Mouse (Mus musculus): ENCODE data around the gene Ccdc125. TPM values are rescaled to one million over a fixed set of nuclear protein-coding genes. Genes with fewer than 3 reads are reported as not detected.

Gene Ccdc125
- total and polyA plus RNA-seq, 3 experiments: 0.13 to 0.59 TPM; not detected in 1

GRCm38 (mm10) chr13:100744036-100744744 is 74.7 kb downstream of the Ccdc125 start, which contains the start of gene Mrps36 (continued):
- peak; percentile 62 for TF ChIP-seq HCFC1 (IDR thresholded peaks at IDR 0.05; ENCODE audit: low read depth, low read length)
- TF ChIP-seq JUND (conservative IDR thresholded peaks at IDR 0.05; ENCODE audit: low read depth, low read length): no peak
- peak; percentile 80; the same call in 1 of the 2 replicates for TF ChIP-seq UBTF (IDR thresholded peaks at IDR 0.05; ENCODE audit: low read depth, low read length)
- TF ChIP-seq EP300 (IDR thresholded peaks at IDR 0.05; ENCODE audit: low read length): no peak
- TF ChIP-seq TBP (conservative IDR thresholded peaks at IDR 0.05; ENCODE audit: low read depth, low read length): peak; percentile 95
- peak; percentile 65 for TF ChIP-seq TCF12 (IDR thresholded peaks at IDR 0.05; ENCODE audit: low read depth, low read length)
- TF ChIP-seq MAZ (IDR thresholded peaks at IDR 0.05; ENCODE audit: low read depth, low read length): peak; percentile 88
- no peak for TF ChIP-seq RAD21 (IDR thresholded peaks at IDR 0.05; ENCODE audit: low read depth, low read length)
- no peak for TF ChIP-seq E2F4 (IDR thresholded peaks at IDR 0.05; ENCODE audit: insufficient replicate concordance, low read depth, low read length)
- peak; percentile 6; the same call in 1 of the 2 replicates for TF ChIP-seq USF1 (IDR thresholded peaks at IDR 0.05; ENCODE audit: low read depth, low read length)
- peak; percentile 85 for TF ChIP-seq ELF1 (IDR thresholded peaks at IDR 0.05; ENCODE audit: low read depth, low read length)
- TF ChIP-seq JUN (IDR thresholded peaks at IDR 0.05; ENCODE audit: insufficient read depth, low read depth, low read length): no peak
- TF ChIP-seq MXI1 (IDR thresholded peaks at IDR 0.05; ENCODE audit: low read depth, low read length): peak; percentile 82

GRCm38 (mm10) chr13:100746090-100746489 is 76.6 kb downstream of the Ccdc125 start:
- dilution Hi-C loops (cut with MboI; ENCODE audit: extremely low pct_ligation_motif_present, extremely low pct_unique_long_range_greater_than_20kb, low sequenced_read_pairs) (no loop called here), in situ Hi-C loops (cut with MboI; ENCODE audit: low pct_ligation_motif_present, low pct_unique_long_range_greater_than_20kb, low sequenced_read_pairs) (no loop called here)
- Histone ChIP-seq H3K4me1 (ENCODE audit: control insufficient read depth in 1 of 2, insufficient read depth in 2 of 2) (peaks cover 8 to 33% of the 10 kb centered on the region in 2 experiments), H3K79me2 (replicated peaks; ENCODE audit: control insufficient read depth, extremely low read depth, insufficient read depth, poor library complexity, severe bottlenecking) (peaks cover 19% of the 10 kb centered on the region), H3K27me3 (replicated peaks) (no peaks in the 10 kb centered on the region), H3K4me3 (replicated peaks in 1 of 3; ENCODE audit: low read depth in 2 of 3, low read length in 2 of 3, poor library complexity in 1 of 3) (no peak overlapping the region), H3K36me3 (replicated peaks in 1 of 2; ENCODE audit: control insufficient read depth in 1 of 2, insufficient read depth in 1 of 2, low read length in 1 of 2) (peaks cover 0 to 4% of the 10 kb centered on the region in 2 experiments), H3K9me3 (replicated peaks; ENCODE audit: low read length) (no peaks in the 10 kb centered on the region), H3K4me2 (ENCODE audit: insufficient read depth, low read depth, poor library complexity, severe bottlenecking) (no peak overlapping the region), H3K9ac (ENCODE audit: insufficient read depth, low read depth) (no peak overlapping the region), H3K27ac (ENCODE audit: insufficient read depth, low read depth) (no peak overlapping the region)
- no peak for TF ChIP-seq TBP (conservative IDR thresholded peaks at IDR 0.05; ENCODE audit: low read depth, low read length)
- TF ChIP-seq IRF4 (IDR thresholded peaks at IDR 0.05; ENCODE audit: low read depth, low read length): no peak
- no peak for TF ChIP-seq BHLHE40 (IDR thresholded peaks at IDR 0.05; ENCODE audit: low read depth, low read length)
- TF ChIP-seq CHD2 (IDR thresholded peaks at IDR 0.05; ENCODE audit: low read length): no peak
- TF ChIP-seq USF1 (IDR thresholded peaks at IDR 0.05; ENCODE audit: low read depth, low read length): no peak
- TF ChIP-seq MXI1 (IDR thresholded peaks at IDR 0.05; ENCODE audit: low read depth, low read length): no peak
- no peak for TF ChIP-seq NRF1 (IDR thresholded peaks at IDR 0.05; ENCODE audit: low read depth, low read length)
- TF ChIP-seq MEF2A (IDR thresholded peaks at IDR 0.05; ENCODE audit: borderline replicate concordance, low read depth, low read length): no peak
- no peak for TF ChIP-seq POLR2AphosphoS2 (IDR thresholded peaks at IDR 0.05; ENCODE audit: low read depth, low read length)
- TF ChIP-seq ZMIZ1 (IDR thresholded peaks at IDR 0.05; ENCODE audit: low read depth, low read length): no peak
- no peak for TF ChIP-seq ELF1 (IDR thresholded peaks at IDR 0.05; ENCODE audit: low read depth, low read length)
- TF ChIP-seq NELFE (IDR thresholded peaks at IDR 0.05; ENCODE audit: low read depth, low read length): no peak
- TF ChIP-seq ETS1 (conservative IDR thresholded peaks at IDR 0.05; ENCODE audit: low read depth, low read length): no peak
- no peak for TF ChIP-seq KAT2A (IDR thresholded peaks at IDR 0.05; ENCODE audit: insufficient replicate concordance, low read length)
- no peak for TF ChIP-seq SMC3 (IDR thresholded peaks at IDR 0.05; ENCODE audit: low read depth, low read length)
- TF ChIP-seq ZKSCAN1 (IDR thresholded peaks at IDR 0.05; ENCODE audit: borderline replicate concordance, low read depth, low read length): no peak
- TF ChIP-seq ZNF384 (IDR thresholded peaks at IDR 0.05; ENCODE audit: low read depth, low read length): no peak
- TF ChIP-seq UBTF (IDR thresholded peaks at IDR 0.05; ENCODE audit: low read depth, low read length): no peak
- no peak for TF ChIP-seq HCFC1 (IDR thresholded peaks at IDR 0.05; ENCODE audit: low read depth, low read length)
- TF ChIP-seq MYC (IDR thresholded peaks at IDR 0.05; ENCODE audit: low read depth, low read length): no peak
- DNase-seq (ENCODE audit: extremely low read depth): no peak

Data from CH12.LX (cell line).